Mouse (Mus musculus): ENCODE results near the gene Rab37.

Gene Rab37

DNA sequence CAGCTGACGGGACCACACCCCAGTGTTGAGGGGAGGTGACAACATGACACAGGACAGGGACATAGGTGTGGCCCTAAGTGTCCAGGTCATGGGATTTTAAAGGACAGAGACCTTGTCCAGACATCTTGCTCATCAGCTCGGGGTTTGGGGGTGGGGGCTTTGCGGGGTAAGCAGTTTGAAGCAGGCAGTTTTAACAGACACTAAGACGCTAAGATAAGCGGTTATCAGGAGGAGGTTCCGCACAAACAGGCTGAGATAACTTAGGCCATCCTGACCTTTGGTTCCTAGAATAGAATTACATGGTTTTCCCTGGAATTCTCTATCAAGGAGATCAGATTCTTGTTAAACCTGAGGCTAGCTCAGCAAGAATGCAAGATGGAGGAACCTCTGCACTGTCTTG lies 103.5 kb downstream of the Rab37 start:
- no peak for DNase-seq (ENCODE audit: low read depth, low spot score)

DNA sequence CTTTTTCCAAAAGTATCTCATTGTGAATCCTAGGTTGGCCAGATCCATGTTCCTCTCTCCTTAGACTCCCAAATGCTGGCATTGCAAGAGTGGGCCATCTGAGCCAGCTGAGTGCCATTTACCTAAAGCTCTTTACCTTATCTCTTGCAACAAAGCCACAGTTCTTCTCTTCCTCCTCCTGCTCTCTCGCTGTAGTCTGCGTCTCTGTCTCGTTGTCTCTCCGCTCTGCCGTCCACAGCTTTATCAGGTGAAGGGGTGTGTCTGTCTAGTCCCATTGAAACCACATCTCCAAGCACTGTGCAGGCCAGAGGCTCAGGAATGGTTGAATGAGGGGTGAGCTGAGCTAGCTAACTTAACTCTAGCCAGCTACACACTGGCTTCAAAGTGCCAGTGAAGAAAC lies 104.7 kb downstream of the Rab37 start:
- DNase-seq (ENCODE audit: low read depth, low spot score) = no peak

DNA sequence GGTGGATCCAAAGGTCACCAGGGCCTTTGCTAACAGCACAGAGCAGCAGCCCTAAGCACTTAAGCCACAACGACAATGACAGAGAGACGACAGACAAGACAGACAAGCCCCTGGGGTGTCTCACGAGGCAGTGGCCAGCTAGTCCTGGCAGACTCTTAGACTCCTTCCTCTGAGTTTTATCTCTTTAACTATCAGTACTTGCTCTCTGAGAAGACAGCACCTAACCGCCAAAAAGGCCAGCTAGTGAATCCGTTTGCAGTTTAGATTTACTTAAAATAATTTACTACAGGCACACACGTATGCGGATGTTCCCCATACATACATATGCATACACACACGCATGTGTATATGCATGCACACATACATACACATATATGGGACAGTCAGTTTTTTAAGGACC lies 106.3 kb downstream of the Rab37 start:
- no peak for DNase-seq (ENCODE audit: low read depth, low spot score)

DNA sequence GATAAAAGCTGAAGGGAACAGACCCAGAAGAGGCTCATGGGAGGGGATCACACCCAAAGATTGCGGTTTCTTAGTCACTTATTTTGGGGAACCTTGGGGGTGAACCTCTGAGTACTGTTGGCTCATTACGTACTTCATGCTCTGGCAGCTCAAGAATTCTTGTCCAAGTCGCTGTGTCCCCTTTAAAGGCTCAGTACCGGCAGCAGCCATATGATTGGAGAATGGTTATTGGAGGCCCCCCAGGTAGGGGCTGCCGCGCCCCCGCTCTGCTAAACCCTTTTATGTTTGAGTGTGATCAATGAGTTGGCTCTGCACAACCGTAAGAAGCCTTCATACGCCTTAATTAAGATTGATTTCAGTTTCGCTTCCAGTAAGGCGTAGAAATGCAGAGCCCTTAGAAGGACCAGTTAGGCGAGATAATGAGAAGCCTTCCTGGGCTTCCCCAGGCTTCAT lies 107.7 kb downstream of the Rab37 start:
- no peak for DNase-seq (ENCODE audit: low read depth, low spot score)

DNA sequence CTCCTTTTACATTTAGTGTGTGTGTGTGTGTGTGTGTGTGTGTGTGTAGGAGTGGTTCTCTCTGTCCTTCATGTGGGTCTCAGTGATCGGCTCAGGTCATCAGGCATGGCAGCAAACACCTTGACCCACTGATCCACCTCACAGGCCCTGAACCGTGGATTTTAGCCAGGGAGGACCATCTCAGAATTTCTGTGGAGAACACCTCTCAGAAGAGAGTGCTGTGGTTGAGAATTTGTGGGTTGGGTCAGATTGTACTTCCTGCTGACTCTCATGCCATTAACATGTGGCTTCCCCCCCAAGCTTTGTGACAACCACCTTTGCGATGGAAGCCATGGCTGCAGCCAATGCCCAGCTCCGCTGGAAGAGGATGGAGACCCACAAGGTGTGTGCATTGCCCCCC lies 109.3 kb downstream of the Rab37 start:
- no peak for DNase-seq (ENCODE audit: low read depth, low spot score)

DNA sequence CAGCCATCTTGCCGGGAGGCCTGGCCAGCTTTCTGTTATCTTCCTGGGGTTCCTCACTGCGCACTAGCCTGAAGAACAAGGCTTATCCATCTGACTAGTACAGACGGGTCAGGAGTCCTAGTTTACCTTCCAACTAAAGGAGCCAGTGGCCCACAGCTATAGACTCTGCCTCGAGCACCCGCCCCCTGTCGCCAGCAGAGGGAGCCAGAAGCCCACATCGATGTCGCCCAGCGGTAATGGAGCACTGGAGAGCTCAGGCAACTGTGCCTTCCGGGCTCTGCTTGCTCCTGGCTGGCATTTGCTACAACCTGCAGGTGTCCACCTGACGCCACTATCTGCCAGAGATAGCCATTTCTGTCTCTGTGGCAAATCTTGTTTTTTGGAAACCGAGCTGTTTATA lies 111.1 kb downstream of the Rab37 start:
- peak; percentile 70 for DNase-seq (ENCODE audit: low read depth, low spot score)

DNA sequence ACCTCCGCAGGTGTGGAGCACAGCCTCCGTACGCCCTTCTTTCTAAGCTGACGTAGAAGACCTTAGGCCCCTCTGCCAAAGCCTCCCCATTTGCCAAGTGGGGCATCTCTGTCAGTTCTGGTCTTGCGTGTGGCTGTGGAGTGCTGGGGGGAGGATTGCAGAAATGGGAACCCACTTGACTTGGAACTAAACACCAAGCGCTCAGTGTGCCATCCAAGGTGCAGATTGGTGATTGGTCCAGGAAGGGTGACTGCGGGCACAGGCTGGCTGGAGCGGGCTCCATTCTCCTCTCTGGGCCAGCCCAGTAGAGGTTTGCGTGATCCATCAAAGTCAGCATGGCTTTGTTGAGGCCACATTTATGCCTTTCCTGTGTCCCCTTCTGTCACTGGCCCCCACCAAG lies 111.5 kb downstream of the Rab37 start:
- DNase-seq (ENCODE audit: low read depth, low spot score) = no peak

DNA sequence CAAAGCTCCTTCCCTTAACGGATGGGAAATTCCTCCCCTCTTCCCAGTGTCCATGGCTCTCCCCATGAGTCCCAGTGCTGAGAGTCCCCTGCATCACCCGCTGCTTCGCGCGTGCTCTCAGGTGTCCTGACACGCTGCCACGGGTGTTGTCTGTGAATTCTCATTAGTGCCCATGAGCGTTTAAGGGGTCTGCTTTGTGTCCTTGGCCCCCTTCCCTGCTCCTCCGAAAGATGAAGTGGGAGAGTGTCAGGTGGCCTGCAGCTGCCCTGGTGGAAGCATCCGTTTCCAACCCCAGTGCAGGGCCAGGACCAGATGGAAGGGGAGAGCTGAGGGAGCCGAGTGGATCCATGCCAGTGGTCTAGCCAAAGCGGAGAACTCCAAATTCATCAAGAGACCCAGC lies 116.9 kb downstream of the Rab37 start:
- DNase-seq (ENCODE audit: low read depth, low spot score) = no peak

DNA sequence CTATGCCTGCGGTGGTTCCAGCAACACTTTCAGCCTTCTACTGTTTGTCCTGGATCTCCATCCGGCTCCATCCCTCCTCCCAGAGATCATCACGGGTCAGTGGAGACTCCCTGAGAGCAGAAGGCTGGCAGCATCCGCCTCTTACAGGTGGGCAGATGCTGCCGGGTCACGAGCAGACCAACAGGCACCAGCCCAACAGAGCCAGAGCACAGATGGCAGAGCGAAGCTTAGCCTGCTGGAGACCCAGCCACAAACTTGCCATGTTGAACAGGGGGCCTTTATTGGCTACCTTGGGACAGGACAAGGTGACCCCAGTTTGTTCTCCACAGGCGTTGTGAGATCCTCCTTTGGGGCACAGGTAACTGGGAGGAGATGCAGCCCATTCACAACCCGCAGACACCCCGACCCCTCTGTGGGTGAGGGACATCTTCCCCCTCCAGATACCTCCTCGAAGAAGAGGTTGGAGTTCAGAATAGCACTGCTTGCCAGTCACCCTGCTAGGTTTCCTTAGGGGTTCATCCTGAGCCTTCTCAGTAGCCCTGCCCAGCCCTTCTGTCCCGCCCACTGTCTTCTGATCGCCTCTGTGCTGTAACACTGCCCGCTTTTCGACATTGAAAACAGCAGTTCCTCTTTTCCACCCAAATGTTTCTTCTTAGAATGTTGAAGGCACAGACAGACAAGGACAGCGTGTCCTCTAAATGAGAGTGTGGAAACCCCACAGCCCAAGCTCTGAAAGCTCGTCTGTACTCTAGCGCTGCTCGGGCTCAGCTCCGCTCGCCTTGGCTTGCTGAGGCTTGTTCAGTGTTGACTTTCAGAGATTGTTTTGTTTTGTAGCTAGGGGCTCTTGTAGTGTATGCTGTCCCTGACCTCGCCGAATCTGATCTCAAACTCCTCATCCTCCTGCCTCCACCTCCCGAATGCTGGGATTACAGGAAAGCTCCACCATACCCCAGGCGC lies 117.8 kb downstream of the Rab37 start:
- DNase-seq (ENCODE audit: low read depth, low spot score) = no peak

DNA sequence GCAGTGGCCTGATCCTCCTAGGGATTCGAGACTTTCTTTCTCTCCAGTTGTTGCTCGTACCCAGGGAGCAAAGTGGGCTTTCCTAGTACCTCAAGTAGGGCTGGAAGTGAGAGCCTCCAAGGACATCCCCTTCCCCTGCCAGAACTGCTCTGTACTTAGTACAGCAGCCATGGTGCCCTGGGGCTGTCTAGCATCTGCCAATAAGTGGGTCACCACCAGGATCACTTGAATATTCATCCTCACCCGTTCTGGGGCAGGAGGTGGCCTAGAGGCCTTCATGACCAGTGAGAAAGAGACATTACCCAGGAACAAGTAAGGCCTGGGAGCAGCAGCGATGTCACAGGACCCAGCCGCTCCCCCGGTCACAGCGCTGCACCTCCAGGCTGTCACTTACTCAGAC lies 118.7 kb downstream of the Rab37 start:
- no peak for DNase-seq (ENCODE audit: low read depth, low spot score)
